Mouse (Mus musculus) urinary bladder, postnatal 4 days (tissue): ENCODE data around the gene Pacrg.

ENCODE experiments used
- DNase-seq, 2 experiments: peaks; one replicate each; pipeline ENCODE4 v3.0.0; 2021 to 2022; ENCODE audit warnings: low spot score in 2 of 2

The Pacrg gene

GRCm38 (mm10) chr17:10374316-10374715 is 465.8 kb downstream of the Pacrg start:
- no peak for DNase-seq

- no peak for DNase-seq
These were observed 466.4 kb downstream of the Pacrg start for GRCm38 (mm10) chr17:10373727-10374126.

GRCm38 (mm10) chr17:10372001-10372785 is 467.9 kb downstream of the Pacrg start:
- DNase-seq = no peak

DNA sequence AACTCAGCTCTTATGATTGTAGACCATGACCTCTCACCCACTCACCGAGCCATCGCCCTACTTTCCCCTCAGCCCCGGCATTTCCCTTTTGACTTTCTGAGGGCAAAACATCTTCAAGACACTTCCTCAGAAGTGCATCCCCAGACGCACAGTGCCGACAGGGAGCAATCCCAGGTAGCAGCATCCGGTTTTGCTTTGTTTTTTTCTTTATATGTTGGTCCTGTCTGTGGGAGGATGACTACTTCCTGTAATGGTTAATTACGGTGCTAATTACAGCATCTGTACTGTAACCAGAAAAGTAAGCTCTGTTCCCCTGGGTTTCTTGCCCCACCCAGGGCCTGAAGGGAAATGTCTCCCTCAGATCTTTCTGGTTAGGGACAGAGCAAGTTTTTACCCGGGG is 468.6 kb downstream of the Pacrg start:
- no peak for DNase-seq

- no peak for DNase-seq
These were observed 469.4 kb downstream of the Pacrg start for GRCm38 (mm10) chr17:10370660-10371130.

DNA sequence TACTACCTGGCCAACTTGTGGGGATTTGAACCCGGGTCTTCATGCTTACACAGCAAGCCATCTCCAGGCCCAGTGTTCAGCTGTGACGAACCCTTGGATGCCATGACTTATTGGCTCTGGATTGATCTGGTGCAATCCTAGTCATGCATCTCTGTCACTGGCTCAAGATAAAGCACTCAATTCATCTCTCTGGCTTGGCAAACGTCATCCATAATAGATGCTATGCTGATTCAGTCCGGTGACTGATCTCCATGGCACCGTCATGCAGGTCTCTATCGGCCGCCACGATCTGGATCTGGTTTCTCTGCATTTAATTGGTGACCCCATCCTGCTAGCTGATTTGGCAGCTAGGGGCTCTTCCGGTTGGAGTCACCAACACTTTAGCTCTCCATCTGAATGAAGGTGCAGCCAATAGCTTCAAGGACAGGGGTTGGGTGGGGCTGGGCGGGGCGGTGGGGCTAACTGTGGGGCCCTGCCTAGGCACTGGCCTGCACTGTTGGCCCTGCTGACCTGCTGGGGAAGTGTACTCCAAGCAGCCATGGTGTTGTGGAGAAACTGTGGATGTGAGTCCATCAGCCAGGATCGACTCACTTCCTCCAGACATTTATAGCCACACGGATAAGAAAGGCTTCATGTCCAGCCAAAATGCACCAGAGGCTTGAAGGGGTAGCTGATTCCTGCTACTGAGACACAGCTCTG is 470.0 kb downstream of the Pacrg start:
- DNase-seq = no peak

GRCm38 (mm10) chr17:10367044-10367443 is 473.1 kb downstream of the Pacrg start:
- DNase-seq = no peak

DNA sequence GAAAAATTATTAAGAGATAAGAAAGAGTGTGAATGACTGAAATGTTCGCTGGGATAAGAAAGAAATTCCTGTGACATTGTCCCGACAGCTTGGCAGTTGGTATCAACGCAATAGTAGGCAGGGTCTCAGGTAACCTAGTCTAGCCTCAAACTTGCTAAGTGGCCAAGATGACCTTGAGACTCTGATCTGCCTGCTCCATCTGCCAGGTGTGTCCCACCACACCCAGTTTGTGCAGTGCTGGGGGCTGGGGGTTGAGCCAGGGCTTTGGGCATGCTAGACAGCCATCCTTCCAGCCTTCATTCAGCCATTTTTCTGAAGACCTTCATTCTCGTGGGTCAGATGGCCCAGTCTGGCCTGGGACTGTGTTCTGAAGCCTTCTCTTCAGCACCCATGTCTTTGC is 473.5 kb downstream of the Pacrg start:
- DNase-seq = no peak

GRCm38 (mm10) chr17:10365501-10366482 is 474.3 kb downstream of the Pacrg start:
- no peak for DNase-seq

- no peak for DNase-seq
These were observed 477.0 kb downstream of the Pacrg start for GRCm38 (mm10) chr17:10363151-10363550.

DNA sequence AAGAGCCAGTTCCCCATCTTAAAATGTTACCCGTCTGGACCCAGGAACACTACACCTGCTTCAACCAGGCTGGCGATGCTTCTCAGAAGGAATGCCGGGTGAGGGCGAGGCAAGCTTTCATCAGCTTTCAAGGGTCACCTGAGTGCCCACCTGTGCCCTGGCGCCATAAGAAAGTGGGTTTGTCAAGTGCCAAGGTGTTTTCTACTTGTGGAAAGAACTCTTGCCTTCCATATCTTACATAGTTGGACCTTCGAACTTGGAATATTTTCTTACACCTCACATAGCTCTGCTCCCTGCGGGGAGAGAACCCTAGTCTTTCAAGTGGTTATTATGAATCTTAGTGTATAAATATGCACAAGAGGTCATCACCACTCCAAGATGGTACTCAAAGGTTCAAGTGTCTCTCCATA is 478.2 kb downstream of the Pacrg start:
- DNase-seq = no peak

GRCm38 (mm10) chr17:10360738-10361137 is 479.4 kb downstream of the Pacrg start:
- no peak for DNase-seq

GRCm38 (mm10) chr17:10359466-10359865 is 480.6 kb downstream of the Pacrg start:
- DNase-seq = no peak

DNA sequence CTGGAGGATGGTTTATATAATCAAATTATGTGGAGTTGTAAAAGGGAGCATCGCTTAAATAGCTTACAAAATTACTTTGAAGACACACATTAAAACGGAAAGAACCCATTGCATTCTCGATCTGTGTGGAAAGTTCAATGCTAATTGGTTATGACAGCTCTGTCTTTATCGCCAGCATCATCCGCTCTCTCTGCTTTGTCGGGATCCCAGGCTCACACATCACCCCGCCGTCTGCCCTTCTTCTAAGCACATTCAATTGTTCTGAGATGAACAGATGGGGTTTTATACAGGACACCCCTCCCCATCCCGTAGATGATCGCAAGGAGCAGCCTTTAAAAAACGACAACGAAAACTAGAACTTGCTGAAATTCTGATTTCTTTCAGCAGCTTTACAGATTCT is 482.8 kb downstream of the Pacrg start:
- no peak for DNase-seq

DNA sequence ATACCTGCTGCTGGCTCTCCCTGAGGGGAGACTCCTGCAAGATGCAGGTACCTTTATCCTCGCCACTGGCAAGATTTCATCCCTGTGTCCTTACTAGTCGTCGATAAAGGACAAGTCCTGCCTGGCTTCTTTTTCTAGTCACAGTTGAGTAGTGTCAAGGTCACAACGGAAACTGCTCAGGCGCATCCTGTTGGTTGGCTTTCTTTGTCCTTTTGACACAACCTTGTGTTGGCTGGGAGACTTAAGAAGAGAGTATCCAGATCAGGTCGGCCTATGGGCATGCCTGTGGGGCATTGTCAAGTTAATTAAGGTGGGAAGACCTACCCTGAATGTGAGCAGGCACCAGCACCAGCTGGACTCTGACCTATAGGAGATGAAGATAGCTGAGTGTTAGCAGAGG is 483.8 kb downstream of the Pacrg start:
- no peak for DNase-seq

DNA sequence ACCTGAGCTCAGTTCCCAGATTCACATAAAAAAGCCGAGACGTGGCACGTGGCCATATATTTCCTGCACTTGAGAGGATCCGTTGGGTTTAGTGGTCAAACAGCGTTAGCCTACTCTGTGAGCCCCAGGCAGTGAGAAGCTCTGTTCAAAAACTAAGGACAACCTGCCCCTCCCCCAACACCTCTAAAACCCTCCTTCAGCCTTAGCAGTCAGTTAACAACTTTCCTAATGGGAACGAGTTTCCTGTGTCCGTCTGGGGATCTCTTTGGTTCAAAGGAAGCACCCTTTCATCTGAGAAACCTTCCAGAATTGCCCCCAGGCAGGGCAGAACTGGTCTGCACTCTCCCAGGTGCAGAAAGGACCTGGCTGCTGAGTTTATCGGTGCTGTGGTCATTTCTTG is 484.4 kb downstream of the Pacrg start:
- no peak for DNase-seq
